Mouse (Mus musculus) gastrocnemius, postnatal 10 days (tissue): ENCODE measurements at regions not wholly inside any gene's neighbourhood (a gene's known extent, or its start where the extent isn't known, plus 50 kb on each side); places are given as distances from the start of the nearest gene placed in this dataset.
A peak's percentile ranks its signal among the peaks of the same experiment; 100 is the strongest.

ENCODE experiments used
- DNase-seq: peaks from one replicate; pipeline ENCODE4 v3.0.0; 2021; ENCODE audit warnings: mixed read lengths

- DNase-seq: no peak
These were observed 63.0 kb upstream of the Kif16b start for GRCm38 (mm10) chr2:142964340-142964739.

- peak; percentile 63 for DNase-seq
These were observed 65.9 kb upstream of the Kif16b start for GRCm38 (mm10) chr2:142967250-142967649.

GRCm38 (mm10) chr2:142980771-142981170 is 79.4 kb upstream of the Kif16b start:
- DNase-seq: no peak

GRCm38 (mm10) chr2:142988691-142989090 is 74.1 kb upstream of the Snrpb2 start:
- DNase-seq: no peak

- DNase-seq: no peak
These were observed 66.8 kb upstream of the Snrpb2 start for GRCm38 (mm10) chr2:142996088-142996487.

GRCm38 (mm10) chr2:143002874-143003273 is 60.0 kb upstream of the Snrpb2 start:
- DNase-seq: no peak

GRCm38 (mm10) chr2:143003341-143003740 is 59.5 kb upstream of the Snrpb2 start:
- DNase-seq: no peak

GRCm38 (mm10) chr2:143011380-143011779 is 51.5 kb upstream of the Snrpb2 start:
- DNase-seq: no peak
